Mouse (Mus musculus) telencephalon, adult 2 months (tissue): ENCODE data around the gene Zfp987.
"Not testable (repeated sequence)": the region's sequence is repeated elsewhere in the genome, so short reads cannot be mapped to it uniquely, and the experiment has no call there.

Experiments used
- DNase-seq: peaks from one replicate; pipeline ENCODE4 v3.0.0-alpha.2; 2011; ENCODE audit warnings: low read depth, low spot score

Zfp987 gene

GRCm38 (mm10) chr4:146096998-146097397 lies at the start of gene Zfp987:
Gene Zfp987 (plus strand): TSS chr4:146097298.
- DNase-seq: not testable (repeated sequence)

- DNase-seq: not testable (repeated sequence)
These were observed 44.6 kb upstream of the Zfp987 start for GRCm38 (mm10) chr4:146052536-146052935.

GRCm38 (mm10) chr4:146053445-146053844 lies 43.7 kb upstream of the Zfp987 start:
- DNase-seq: not testable (repeated sequence)

- no peak for DNase-seq
These were observed 41.8 kb upstream of the Zfp987 start for GRCm38 (mm10) chr4:146055335-146055734.

GRCm38 (mm10) chr4:146058646-146059045 lies 38.5 kb upstream of the Zfp987 start:
- not testable (repeated sequence) for DNase-seq

GRCm38 (mm10) chr4:146059078-146059477 lies 38.0 kb upstream of the Zfp987 start:
- DNase-seq: not testable (repeated sequence)

GRCm38 (mm10) chr4:146059974-146060693 lies 37.0 kb upstream of the Zfp987 start:
- DNase-seq: not testable (repeated sequence)

- DNase-seq: not testable (repeated sequence)
These were observed 36.0 kb upstream of the Zfp987 start for GRCm38 (mm10) chr4:146061082-146061481.

GRCm38 (mm10) chr4:146062021-146062420 lies 35.1 kb upstream of the Zfp987 start:
- not testable (repeated sequence) for DNase-seq

- DNase-seq: not testable (repeated sequence)
These were observed 34.1 kb upstream of the Zfp987 start for GRCm38 (mm10) chr4:146063001-146063400.

GRCm38 (mm10) chr4:146063621-146064020 lies 33.5 kb upstream of the Zfp987 start:
- not testable (repeated sequence) for DNase-seq

- not testable (repeated sequence) for DNase-seq
These were observed 32.3 kb upstream of the Zfp987 start for GRCm38 (mm10) chr4:146064807-146065206.

- DNase-seq: not testable (repeated sequence)
These were observed 30.0 kb upstream of the Zfp987 start for GRCm38 (mm10) chr4:146066932-146067580.

- DNase-seq: not testable (repeated sequence)
These were observed 29.5 kb upstream of the Zfp987 start for GRCm38 (mm10) chr4:146067594-146067993.

GRCm38 (mm10) chr4:146073264-146073663 lies 23.8 kb upstream of the Zfp987 start:
- not testable (repeated sequence) for DNase-seq

- not testable (repeated sequence) for DNase-seq
These were observed 4.3 kb downstream of the Zfp987 start for GRCm38 (mm10) chr4:146101448-146101847.

- not testable (repeated sequence) for DNase-seq
These were observed 59.4 kb downstream of the Zfp987 start, which contains the start of gene Zfp600 for GRCm38 (mm10) chr4:146156524-146156923. Gene Zfp600 (plus strand): TSS chr4:146156824.

- not testable (repeated sequence) for DNase-seq
These were observed 65.8 kb downstream of the Zfp987 start for GRCm38 (mm10) chr4:146162893-146163292.

- DNase-seq: not testable (repeated sequence)
These were observed 70.2 kb downstream of the Zfp987 start for GRCm38 (mm10) chr4:146167202-146167832.

GRCm38 (mm10) chr4:146167879-146168532 lies 70.9 kb downstream of the Zfp987 start:
- DNase-seq: not testable (repeated sequence)

GRCm38 (mm10) chr4:146168730-146169215 lies 71.7 kb downstream of the Zfp987 start:
- not testable (repeated sequence) for DNase-seq
